Mouse (Mus musculus) heart, adult 2 months (tissue): ENCODE measurements around the gene Hs6st2.

Experiments
- CTCF ChIP-seq: fragments of 200-600 bp; IDR thresholded peaks from 2 replicates; pipeline ENCODE4 v1.8.1; 2022; ENCODE audit warnings: antibody characterized with exemption, mild to moderate bottlenecking, moderate library complexity
- EP300 ChIP-seq: fragments of 200-500 bp; IDR thresholded peaks from 2 replicates; pipeline ENCODE4 v1.6.1; 2011; ENCODE audit warnings: low read depth, low read length, control low read depth; ENCODE audit not compliant: insufficient read depth
- POLR2A ChIP-seq: fragments of 200-500 bp; IDR thresholded peaks from 2 replicates; pipeline ENCODE4 v1.6.1; 2011; ENCODE audit warnings: mild to moderate bottlenecking, low read depth, low read length, control low read depth; ENCODE audit not compliant: insufficient read depth

GRCm38 (mm10) chrX:51488374-51488773 lies 193.3 kb downstream of the Hs6st2 start:
- TF ChIP-seq POLR2A (no peak), EP300 (no peak), CTCF (no peak)
